Mouse (Mus musculus) lung, adult 2 months (tissue): ENCODE measurements around the gene Tbxas1.

ENCODE experiments used
- CTCF ChIP-seq: fragments of 200-500 bp; IDR thresholded peaks from 2 replicates; pipeline ENCODE4 v1.5.1; 2011; ENCODE audit warnings: mild to moderate bottlenecking, low read length, control low read depth; ENCODE audit not compliant: insufficient read depth
- POLR2A ChIP-seq: fragments of 200-500 bp; IDR thresholded peaks from 2 replicates; pipeline ENCODE4 v1.6.1; 2011; ENCODE audit warnings: low read depth, mild to moderate bottlenecking, control low read depth, low read length, borderline replicate concordance; ENCODE audit errors: extremely low read depth

DNA sequence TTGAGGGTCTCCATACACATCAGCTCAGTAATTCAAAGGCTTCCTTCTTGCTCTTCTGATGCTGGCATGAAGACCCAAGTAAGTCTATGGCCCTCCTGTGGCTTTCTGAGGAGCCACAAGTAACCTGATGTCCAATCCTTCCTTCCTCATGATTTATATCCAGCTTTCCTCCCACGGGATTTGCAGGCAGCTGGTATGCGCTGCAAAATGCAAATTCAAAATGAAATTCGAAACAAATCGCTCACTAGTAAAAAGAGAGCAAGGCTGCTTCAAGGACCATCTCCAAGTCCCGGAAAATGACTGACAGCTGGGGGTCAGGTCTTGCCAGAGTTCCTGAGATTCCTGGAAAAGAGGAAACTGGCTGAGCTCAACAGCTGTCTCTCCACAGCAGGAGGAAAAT is 197.5 kb downstream of the Tbxas1 start:
- TF ChIP-seq POLR2A, result no peak
- TF ChIP-seq CTCF, result no peak
